Mouse (Mus musculus): Measurements from ENCODE around the gene Lbp. TPM values are rescaled to one million over a fixed set of nuclear protein-coding genes. Genes with fewer than 3 reads are reported as not detected.

Lbp gene
- total RNA-seq, 2 experiments from 2014 or later = 2.3 to 8.0 TPM

GRCm38 (mm10) chr2:158306696-158307049, 380 bp downstream of the Lbp start:
- no peak for DNase-seq (ENCODE audit: low spot score in 2 of 2)

GRCm38 (mm10) chr2:158308276-158308675, 2.0 kb downstream of the Lbp start:
- DNase-seq (ENCODE audit: low spot score in 2 of 2) = peak; percentile 35 to 47

GRCm38 (mm10) chr2:158313089-158313488, 6.8 kb downstream of the Lbp start:
- DNase-seq (ENCODE audit: low spot score in 2 of 2) = no peak

GRCm38 (mm10) chr2:158316371-158316770, 10.1 kb downstream of the Lbp start:
- no peak for DNase-seq (ENCODE audit: low spot score in 2 of 2)

- peak; percentile 59 to 69 for DNase-seq (ENCODE audit: low spot score in 2 of 2)
Observed at GRCm38 (mm10) chr2:158317026-158317425, 10.7 kb downstream of the Lbp start.

GRCm38 (mm10) chr2:158321596-158321995, 15.3 kb downstream of the Lbp start:
- no peak for DNase-seq (ENCODE audit: low spot score in 2 of 2)

- no peak for DNase-seq (ENCODE audit: low spot score in 2 of 2)
Observed at GRCm38 (mm10) chr2:158322845-158323244, 16.6 kb downstream of the Lbp start.

- DNase-seq (ENCODE audit: low spot score in 2 of 2) = peak in 1 of 2 experiments; percentile 45
Observed at GRCm38 (mm10) chr2:158324531-158325190, 18.4 kb downstream of the Lbp start.

- DNase-seq (ENCODE audit: low spot score in 2 of 2) = no peak
Observed at GRCm38 (mm10) chr2:158325609-158326008, 19.3 kb downstream of the Lbp start.

- DNase-seq (ENCODE audit: low spot score in 2 of 2) = no peak
Observed at GRCm38 (mm10) chr2:158334356-158334755, 28.1 kb downstream of the Lbp start.

- DNase-seq (ENCODE audit: low spot score in 2 of 2) = no peak
Observed at GRCm38 (mm10) chr2:158337698-158338097, 31.4 kb downstream of the Lbp start.

- DNase-seq (ENCODE audit: low spot score in 2 of 2) = peak; percentile 51 to 70
Observed at GRCm38 (mm10) chr2:158339948-158340564, 33.8 kb downstream of the Lbp start.

GRCm38 (mm10) chr2:158341324-158341723, 35.0 kb downstream of the Lbp start:
- no peak for DNase-seq (ENCODE audit: low spot score in 2 of 2)

GRCm38 (mm10) chr2:158343495-158343894, 37.2 kb downstream of the Lbp start:
- DNase-seq (ENCODE audit: low spot score in 2 of 2) = no peak

- DNase-seq (ENCODE audit: low spot score in 2 of 2) = no peak
Observed at GRCm38 (mm10) chr2:158346467-158346866, 40.2 kb downstream of the Lbp start.

- peak; percentile 65 to 69 for DNase-seq (ENCODE audit: low spot score in 2 of 2)
Observed at GRCm38 (mm10) chr2:158347868-158348267, 41.6 kb downstream of the Lbp start.

- DNase-seq (ENCODE audit: low spot score in 2 of 2) = no peak
Observed at GRCm38 (mm10) chr2:158352801-158353520, 46.7 kb downstream of the Lbp start.

GRCm38 (mm10) chr2:158354348-158355114, 48.2 kb downstream of the Lbp start:
- no peak for DNase-seq (ENCODE audit: low spot score in 2 of 2)

- no peak for DNase-seq (ENCODE audit: low spot score in 2 of 2)
Observed at GRCm38 (mm10) chr2:158355238-158355637, 48.9 kb downstream of the Lbp start.

GRCm38 (mm10) chr2:158356121-158356520, 49.8 kb downstream of the Lbp start:
- no peak for DNase-seq (ENCODE audit: low spot score in 2 of 2)

- no peak for DNase-seq (ENCODE audit: low spot score in 2 of 2)
Observed at GRCm38 (mm10) chr2:158359757-158360620, 53.7 kb downstream of the Lbp start.
